Mouse (Mus musculus) lung, adult 2 months (tissue): ENCODE results near the gene Gins3.

Experiments used
- CTCF ChIP-seq: fragments of 200-500 bp; IDR thresholded peaks from 2 replicates; pipeline ENCODE4 v1.5.1; 2011; ENCODE audit warnings: mild to moderate bottlenecking, low read length, control low read depth; ENCODE audit not compliant: insufficient read depth
- POLR2A ChIP-seq: fragments of 200-500 bp; IDR thresholded peaks from 2 replicates; pipeline ENCODE4 v1.6.1; 2011; ENCODE audit warnings: low read depth, mild to moderate bottlenecking, control low read depth, low read length, borderline replicate concordance; ENCODE audit errors: extremely low read depth

- no peak for TF ChIP-seq CTCF
- no peak for TF ChIP-seq POLR2A
Observed at GRCm38 (mm10) chr8:95596841-95597241, 36.4 kb upstream of the Gins3 start.
